Mouse (Mus musculus) liver, embryonic 14.5 days (tissue): ENCODE results near the gene Anapc2. TPM values are rescaled to one million over a fixed set of nuclear protein-coding genes. Genes with fewer than 3 reads are reported as not detected.

Source experiments
- ATAC-seq: fragments of 200-750 bp; cut with Nextera tagmentation; 2 replicates; pipeline ENCODE4 v1.8.0; 2017; ENCODE audit warnings: moderate number of reproducible peaks, mild to moderate bottlenecking, moderate library complexity; ENCODE audit not compliant: insufficient read depth
- DNase-seq, 3 experiments: peaks; one replicate each; pipeline ENCODE4 v3.0.0-alpha.2; 2012 to 2013; ENCODE audit warnings: low read depth in 3 of 3, low spot score in 3 of 3
- H3K27ac ChIP-seq: fragments of 300-500 bp; sonication (generic); 2 replicates; pipeline ENCODE4 v1.5.1; 2014; ENCODE audit warnings: moderate library complexity, mild to moderate bottlenecking, control low read depth, inconsistent platforms
- H3K27me3 ChIP-seq: fragments of 300-500 bp; sonication (generic); 2 replicates; pipeline ENCODE4 v1.6.1; 2014; ENCODE audit warnings: mild to moderate bottlenecking, low read length, moderate library complexity; ENCODE audit not compliant: control insufficient read depth, insufficient read depth
- H3K36me3 ChIP-seq: fragments of 300-500 bp; sonication (generic); replicated peaks from 2 replicates; pipeline ENCODE4 v1.6.1; 2014; ENCODE audit warnings: low read depth; ENCODE audit not compliant: control insufficient read depth, insufficient read depth
- H3K4me1 ChIP-seq, 2 experiments: fragments of 200-500 bp in 1 of 2; fragments of 300-500 bp in 1 of 2; sonication (generic) in 1 of 2; replicated peaks; 2 replicates each; pipeline ENCODE4 v1.6.1; 2012 to 2014; ENCODE audit warnings: antibody characterized with exemption in 1 of 2, inconsistent platforms in 1 of 2, low read length in 1 of 2; ENCODE audit not compliant: control insufficient read depth in 2 of 2, insufficient read depth in 2 of 2
- H3K4me2 ChIP-seq: fragments of 300-500 bp; sonication (generic); 2 replicates; pipeline ENCODE4 v1.6.1; 2014; ENCODE audit warnings: low read depth, mild to moderate bottlenecking, control low read depth, moderate library complexity
- H3K4me3 ChIP-seq, 2 experiments: fragments of 200-500 bp in 1 of 2; fragments of 300-500 bp in 1 of 2; sonication (generic) in 1 of 2; 2 replicates each; pipeline ENCODE4 v1.5.1; 2012 to 2014; ENCODE audit warnings: low read depth in 2 of 2, low read length in 2 of 2, mild to moderate bottlenecking in 2 of 2, control low read depth in 1 of 2, inconsistent platforms in 1 of 2, moderate library complexity in 1 of 2; ENCODE audit not compliant: insufficient read depth in 1 of 2
- H3K9ac ChIP-seq: fragments of 300-500 bp; sonication (generic); replicated peaks from 2 replicates; pipeline ENCODE4 v1.6.1; 2014; ENCODE audit warnings: mild to moderate bottlenecking, control low read depth, moderate library complexity
- H3K9me3 ChIP-seq: fragments of 300-500 bp; sonication (generic); 2 replicates; pipeline ENCODE4 v1.6.1; 2016; ENCODE audit warnings: low read length, mixed read lengths; ENCODE audit not compliant: control insufficient read depth
- CTCF ChIP-seq: IDR thresholded peaks from 2 replicates; pipeline ENCODE4 v1.5.1; 2016; ENCODE audit warnings: antibody characterized with exemption, low read depth, control low read depth
- EP300 ChIP-seq: IDR thresholded peaks from 2 replicates; pipeline ENCODE4 v1.6.1; 2016; ENCODE audit warnings: antibody characterized with exemption, low read depth
- WGBS: fragments of 180-500 bp; shearing (Covaris S2); extraction: QIAGEN DNeasy Blood & Tissue Kit; methylation state at CpG from one replicate; pipeline ENCODE4 v1.1.7; 2014; ENCODE audit not compliant: insufficient replicate concordance; 5-methylcytosine and 5-hydroxymethylcytosine counted together
- polyA plus RNA-seq, 2 experiments: library from polyadenylated mRNA; depleted of rRNA in 1 of 2; stranded (reverse) in 1 of 2; unstranded in 1 of 2; fragments of >200 nt; fragmentation: Nextera tagmentation in 1 of 2; extraction: Ambion mirVana in 1 of 2; gene quantifications; 2 replicates each; pipeline versions ENCODE4 v1.2.1 to v1.2.3; 2012 to 2014

Gene Anapc2
- polyA plus RNA-seq, 2 experiments = 23.8 to 30.2 TPM

GRCm38 (mm10) chr2:25304657-25305541 lies 32.6 kb downstream of the Anapc2 start:
- Histone ChIP-seq H3K9me3 (no peaks in the 10 kb centered on the region), H3K9ac (no peak overlapping the region), H3K27me3 (peaks cover 21% of the 10 kb centered on the region), H3K27ac (no peak overlapping the region), H3K4me2 (peak overlapping the region; percentile 57), H3K4me1 (peaks cover 0 to 2% of the 10 kb centered on the region in 2 experiments; a peak in 1 of 4 replicates), H3K4me3 (peak overlapping the region; percentile 3 to 42; a peak in 3 of 4 replicates), H3K36me3 (no peaks in the 10 kb centered on the region)
- 2% methylated on average over 44 of the region's 45 CpGs for WGBS
- no peak for TF ChIP-seq EP300
- TF ChIP-seq CTCF = no peak
- DNase-seq (no peak), ATAC-seq (no peak)

- H3K36me3 ChIP-seq = no peaks in the 10 kb centered on the region
- 39% methylated on average over 14 of the region's 14 CpGs for WGBS
- H3K4me1 ChIP-seq = peaks cover 0 to 2% of the 10 kb centered on the region in 2 experiments; a peak in 1 of 4 replicates
- no peak overlapping the region for H3K9ac ChIP-seq
- ATAC-seq (no peak), DNase-seq (no peak)
- no peak overlapping the region for H3K4me3 ChIP-seq
- H3K4me2 ChIP-seq = no peak overlapping the region; the same call in 1 of the 2 replicates
- no peak for TF ChIP-seq EP300
- no peak for TF ChIP-seq CTCF
- no peak overlapping the region for H3K27ac ChIP-seq
- H3K27me3 ChIP-seq = peaks cover 30% of the 10 kb centered on the region
- no peaks in the 10 kb centered on the region for H3K9me3 ChIP-seq
Observed at GRCm38 (mm10) chr2:25305587-25306359, 33.5 kb downstream of the Anapc2 start.

- Histone ChIP-seq H3K9me3 (no peaks in the 10 kb centered on the region), H3K27ac (no peak overlapping the region), H3K4me1 (no peaks in the 10 kb centered on the region), H3K4me3 (no peak overlapping the region), H3K4me2 (no peak overlapping the region), H3K27me3 (peaks cover 43% of the 10 kb centered on the region), H3K36me3 (no peaks in the 10 kb centered on the region), H3K9ac (no peak overlapping the region)
- no peak for DNase-seq
- 41% methylated on average over 10 of the region's 10 CpGs for WGBS
- no peak for TF ChIP-seq CTCF
- TF ChIP-seq EP300 = no peak
- no peak for ATAC-seq
Observed at GRCm38 (mm10) chr2:25310180-25310579, 37.9 kb downstream of the Anapc2 start.

DNA sequence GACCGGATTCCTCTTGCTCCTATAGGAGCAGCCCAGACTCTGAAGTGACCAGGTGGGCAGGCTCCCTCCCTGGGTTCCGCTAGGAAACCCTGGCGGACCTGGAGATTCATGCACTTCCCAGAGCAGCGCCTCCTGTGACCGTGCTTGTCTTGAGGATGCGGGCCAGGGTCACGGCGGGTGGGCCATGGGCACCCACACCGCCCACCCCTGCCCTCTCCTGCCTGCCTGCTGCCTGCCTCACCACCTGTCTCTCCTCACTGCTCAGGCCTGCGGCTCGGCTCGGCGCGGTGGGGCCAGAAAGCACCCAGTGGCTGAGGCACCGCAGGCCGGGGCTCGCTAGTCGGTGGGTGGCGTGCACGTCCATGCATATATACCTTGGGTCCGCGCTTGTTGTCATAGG lies 38.7 kb downstream of the Anapc2 start:
- H3K27me3 ChIP-seq = peaks cover 36% of the 10 kb centered on the region
- no peak overlapping the region for H3K4me2 ChIP-seq
- no peak for DNase-seq
- no peak overlapping the region for H3K9ac ChIP-seq
- H3K27ac ChIP-seq = no peak overlapping the region
- no peaks in the 10 kb centered on the region for H3K36me3 ChIP-seq
- no peak for TF ChIP-seq EP300
- no peak for TF ChIP-seq CTCF
- ATAC-seq = no peak
- 2% methylated on average over 22 of the region's 22 CpGs for WGBS
- no peak overlapping the region for H3K4me3 ChIP-seq
- H3K4me1 ChIP-seq = no peaks in the 10 kb centered on the region
- H3K9me3 ChIP-seq = no peaks in the 10 kb centered on the region

DNA sequence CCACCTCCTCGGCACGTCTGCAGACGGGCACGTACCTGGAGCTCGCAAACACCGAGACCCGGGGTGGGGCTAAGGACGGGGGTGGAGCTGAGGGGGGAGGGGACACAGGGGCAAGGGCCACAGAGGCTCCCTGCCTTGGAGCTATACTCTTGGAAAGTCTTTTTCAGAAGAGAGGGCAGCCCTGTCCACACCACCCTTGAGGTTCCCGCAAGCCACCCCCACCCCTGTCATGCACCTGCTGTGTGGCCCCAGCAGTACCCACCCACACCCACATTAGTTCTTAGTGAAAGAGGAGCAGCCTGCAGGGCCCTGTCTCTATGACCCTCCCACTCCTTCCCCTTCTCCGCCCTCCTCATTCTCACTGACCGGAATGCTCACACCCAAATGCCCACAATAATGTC lies 39.2 kb downstream of the Anapc2 start:
- no peak for TF ChIP-seq CTCF
- TF ChIP-seq EP300 = no peak
- H3K9ac ChIP-seq = no peak overlapping the region
- DNase-seq = no peak
- H3K4me3 ChIP-seq = no peak overlapping the region
- WGBS = 5% methylated on average over 11 of the region's 11 CpGs
- no peak overlapping the region for H3K27ac ChIP-seq
- H3K4me1 ChIP-seq = no peaks in the 10 kb centered on the region
- ATAC-seq = no peak
- peaks cover 32% of the 10 kb centered on the region for H3K27me3 ChIP-seq
- no peaks in the 10 kb centered on the region for H3K9me3 ChIP-seq
- no peak overlapping the region for H3K4me2 ChIP-seq
- no peaks in the 10 kb centered on the region for H3K36me3 ChIP-seq
